In the genomic region with DNA sequence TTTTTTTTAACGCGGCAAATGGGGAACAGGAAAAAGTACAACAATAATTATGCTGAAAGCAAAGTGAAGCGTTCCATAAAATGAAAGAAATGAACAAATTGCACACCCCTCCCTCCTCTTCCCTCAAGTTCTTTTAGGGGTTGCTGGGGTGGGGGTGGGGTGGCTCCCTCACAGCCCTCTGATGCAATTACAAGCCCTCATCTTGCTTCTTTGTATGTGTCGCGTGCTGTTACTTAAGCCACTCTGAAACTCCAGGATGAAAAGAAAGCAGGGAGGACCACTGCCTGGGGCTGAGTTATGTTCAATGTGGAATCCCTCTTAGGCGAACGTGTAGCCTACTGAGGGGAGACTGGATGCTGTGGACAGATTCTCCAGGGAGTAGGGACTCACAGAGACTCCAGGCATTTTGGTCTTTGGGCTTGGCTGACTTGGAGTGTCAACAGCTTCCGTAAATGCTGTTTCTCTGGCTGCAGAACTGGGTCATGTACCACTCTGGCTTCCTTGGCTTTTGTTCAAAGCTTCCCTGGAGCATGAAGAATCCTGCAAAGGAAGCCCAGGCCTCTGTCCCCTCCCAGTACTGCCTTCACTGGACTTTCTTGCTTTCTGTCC, we compare ENCODE assay signal across 7 mouse cellular contexts.
DNase-seq lines count a peak whose midpoint lies in the region; ATAC-seq lines count a peak whose summit lies in the region.

No protein-coding gene starts in this region.

- H3K27ac ChIP-seq in forebrain, embryonic 15.5 days (replicated peaks) = peak overlapping the region; percentile 75

- peak; percentile 94 for DNase-seq in brain, adult 2 months (ENCODE audit: low read depth, low spot score)
- DNase-seq in cerebellum, adult 18-20 months = peak; percentile 70 to 83
- peak; percentile 25 for DNase-seq in mesoderm, embryonic 11.5 days (ENCODE audit: low read depth, low spot score)
- DNase-seq in c-Kit-positive CD71-positive TER-119-positive erythroid progenitor cells, embryonic 14.5 days (ENCODE audit: low spot score) = no peak
- DNase-seq in gastrocnemius, adult 18-20 months (ENCODE audit: low spot score) = no peak
- no peak for DNase-seq in thymus, postnatal 25 days

- ATAC-seq in forebrain, embryonic 15.5 days (replicated peaks) = peak; percentile 83

- H3K9me3 ChIP-seq in forebrain, embryonic 15.5 days = no peaks in the 10 kb centered on the region

- no peak overlapping the region for H3K4me3 ChIP-seq in forebrain, embryonic 15.5 days

- H3K27me3 ChIP-seq in forebrain, embryonic 15.5 days = no peaks in the 10 kb centered on the region

- WGBS in forebrain, embryonic 15.5 days = 4% methylated on average over 8 of the region's 8 CpGs

- peaks cover 30% of the 10 kb centered on the region for H3K4me1 ChIP-seq in forebrain, embryonic 15.5 days

- no peaks in the 10 kb centered on the region for H3K36me3 ChIP-seq in forebrain, embryonic 15.5 days

- H3K4me2 ChIP-seq in forebrain, embryonic 15.5 days (replicated peaks) = peak overlapping the region; percentile 28

- H3K9ac ChIP-seq in forebrain, embryonic 15.5 days (replicated peaks) = no peak overlapping the region

Comparison
In these comparisons a context has a peak if more than half of its experiments do, and no peak if none do; other contexts are left out.
1. DNase-seq: peak in brain, adult 2 months (single experiment), cerebellum, adult 18-20 months (2 of 2) and mesoderm, embryonic 11.5 days (single experiment); none in c-Kit-positive CD71-positive TER-119-positive erythroid progenitor cells, embryonic 14.5 days (single experiment), gastrocnemius, adult 18-20 months (single experiment) and thymus, postnatal 25 days (single experiment).